Mouse (Mus musculus) CH12.LX (cell line): ENCODE data around the gene Bzw1. TPM values are rescaled to one million over a fixed set of nuclear protein-coding genes. Genes with fewer than 3 reads are reported as not detected.

ENCODE experiments used
- DNase-seq: peaks from one replicate; pipeline ENCODE4 v3.0.0-alpha.2; 2013; ENCODE audit errors: extremely low read depth
- H3K27ac ChIP-seq: 2 replicates; pipeline ENCODE4 v1.5.1; 2012; ENCODE audit warnings: low read depth, mild to moderate bottlenecking, control low read depth, moderate library complexity; ENCODE audit not compliant: insufficient read depth
- H3K27me3 ChIP-seq: replicated peaks from 2 replicates; pipeline ENCODE3; 2012; ENCODE audit warnings: inconsistent platforms
- H3K36me3 ChIP-seq, 2 experiments: replicated peaks in 1 of 2; 2 replicates each; pipeline versions ENCODE3 to v1.6.1; 2012; ENCODE audit warnings: inconsistent platforms in 1 of 2, low read length in 1 of 2, mild to moderate bottlenecking in 1 of 2, mixed read lengths in 1 of 2, moderate library complexity in 1 of 2; ENCODE audit not compliant: control insufficient read depth in 1 of 2, insufficient read depth in 1 of 2
- H3K4me1 ChIP-seq, 2 experiments: 2 replicates each; pipeline ENCODE4 v1.6.1; 2012; ENCODE audit warnings: inconsistent platforms in 1 of 2, moderate library complexity in 1 of 2; ENCODE audit not compliant: insufficient read depth in 2 of 2, control insufficient read depth in 1 of 2
- H3K4me2 ChIP-seq: 2 replicates; pipeline ENCODE4 v1.6.1; 2012; ENCODE audit warnings: low read depth, mild to moderate bottlenecking, control low read depth; ENCODE audit not compliant: poor library complexity, insufficient read depth, severe bottlenecking
- H3K4me3 ChIP-seq, 3 experiments: fragments of 150-350 bp in 1 of 3; sonication (generic) in 1 of 3; replicated peaks in 1 of 3; 2 replicates each; pipeline versions ENCODE3 to v1.5.1; 2011 to 2012; ENCODE audit warnings: low read depth in 2 of 3, low read length in 2 of 3, mild to moderate bottlenecking in 2 of 3, moderate library complexity in 2 of 3, control low read depth in 1 of 3, improper control_type of control experiment in 1 of 3, inconsistent platforms in 1 of 3, mixed read lengths in 1 of 3; ENCODE audit not compliant: poor library complexity in 1 of 3
- H3K79me2 ChIP-seq: replicated peaks from 2 replicates; pipeline ENCODE4 v1.6.1; 2012; ENCODE audit warnings: mild to moderate bottlenecking, moderate library complexity; ENCODE audit not compliant: control insufficient read depth, poor library complexity, insufficient read depth, severe bottlenecking; ENCODE audit errors: extremely low read depth
- H3K9ac ChIP-seq: 2 replicates; pipeline ENCODE4 v1.6.1; 2012; ENCODE audit warnings: low read depth, mild to moderate bottlenecking, control low read depth, moderate library complexity; ENCODE audit not compliant: insufficient read depth
- H3K9me3 ChIP-seq: replicated peaks from 2 replicates; pipeline ENCODE3; 2012; ENCODE audit warnings: low read length, inconsistent platforms, mixed read lengths
- CHD2 ChIP-seq: IDR thresholded peaks from 2 replicates; pipeline ENCODE4 v1.6.1; 2011; ENCODE audit warnings: low read length, improper control_type of control experiment
- E2F4 ChIP-seq: IDR thresholded peaks from 2 replicates; pipeline ENCODE4 v1.6.1; 2011; ENCODE audit warnings: low read depth, low read length, improper control_type of control experiment; ENCODE audit not compliant: insufficient replicate concordance
- ELF1 ChIP-seq: IDR thresholded peaks from 2 replicates; pipeline ENCODE4 v1.6.1; 2014; ENCODE audit warnings: low read depth, mild to moderate bottlenecking, inconsistent platforms, low read length, improper control_type of control experiment
- HCFC1 ChIP-seq: IDR thresholded peaks from 2 replicates; pipeline ENCODE4 v1.6.1; 2012; ENCODE audit warnings: low read depth, mild to moderate bottlenecking, inconsistent platforms, low read length, improper control_type of control experiment
- JUN ChIP-seq: IDR thresholded peaks from 2 replicates; pipeline ENCODE4 v1.6.1; 2011; ENCODE audit warnings: low read depth, mild to moderate bottlenecking, low read length, improper control_type of control experiment, moderate library complexity; ENCODE audit not compliant: insufficient read depth
- KAT2A ChIP-seq: IDR thresholded peaks from 2 replicates; pipeline ENCODE4 v1.6.1; 2012; ENCODE audit warnings: low read length, improper control_type of control experiment, inconsistent platforms; ENCODE audit not compliant: insufficient replicate concordance
- MAFK ChIP-seq: IDR thresholded peaks from 2 replicates; pipeline ENCODE4 v1.6.1; 2011; ENCODE audit warnings: low read length, improper control_type of control experiment; ENCODE audit not compliant: insufficient replicate concordance
- MAZ ChIP-seq: IDR thresholded peaks from 2 replicates; pipeline ENCODE4 v1.6.1; 2012; ENCODE audit warnings: low read depth, mild to moderate bottlenecking, inconsistent platforms, low read length, improper control_type of control experiment, moderate library complexity
- NRF1 ChIP-seq: IDR thresholded peaks from 2 replicates; pipeline ENCODE4 v1.6.1; 2014; ENCODE audit warnings: low read depth, mild to moderate bottlenecking, inconsistent platforms, low read length, improper control_type of control experiment, moderate library complexity
- RAD21 ChIP-seq: IDR thresholded peaks from 2 replicates; pipeline ENCODE4 v1.6.1; 2011; ENCODE audit warnings: low read depth, mild to moderate bottlenecking, low read length, improper control_type of control experiment, moderate library complexity
- TBP ChIP-seq: conservative IDR thresholded peaks from 2 replicates; pipeline ENCODE4 v1.6.1; 2011; ENCODE audit warnings: low read depth, low read length, improper control_type of control experiment
- TCF12 ChIP-seq: IDR thresholded peaks from 2 replicates; pipeline ENCODE4 v1.6.1; 2014; ENCODE audit warnings: low read depth, mild to moderate bottlenecking, inconsistent platforms, low read length, improper control_type of control experiment
- USF2 ChIP-seq: conservative IDR thresholded peaks from 2 replicates; pipeline ENCODE4 v1.6.1; 2011; ENCODE audit warnings: low read depth, low read length, improper control_type of control experiment
- ZC3H11A ChIP-seq: IDR thresholded peaks from 2 replicates; pipeline ENCODE4 v1.6.1; 2012; ENCODE audit warnings: low read depth, mild to moderate bottlenecking, inconsistent platforms, low read length, improper control_type of control experiment
- ZNF384 ChIP-seq: IDR thresholded peaks from 2 replicates; pipeline ENCODE4 v1.6.1; 2012; ENCODE audit warnings: low read depth, low read length, improper control_type of control experiment, inconsistent platforms
- dilution Hi-C: fragments of 300-500 bp; cut with MboI; formaldehyde crosslinking; loops from 2 replicates; pipeline ENCODE4 v1.14.3; 2020; ENCODE audit warnings: low sequenced_read_pairs; ENCODE audit not compliant: extremely low pct_unique_long_range_greater_than_20kb, extremely low pct_ligation_motif_present
- in situ Hi-C: fragments of 300-500 bp; cut with MboI; formaldehyde crosslinking; loops from 3 replicates; pipeline ENCODE4 v1.14.3; 2019; ENCODE audit warnings: low sequenced_read_pairs, low pct_ligation_motif_present, low pct_unique_long_range_greater_than_20kb, mixed read lengths
- polyA plus RNA-seq: library from polyadenylated mRNA; unstranded; fragments of >175 nt; gene quantifications from 2 replicates; pipeline ENCODE4 v1.2.1, GENCODE M21; 2012; ENCODE audit warnings: low read depth; ENCODE audit not compliant: insufficient read length
- total RNA-seq, 2 experiments: library from RNA; depleted of rRNA; stranded (reverse); fragments of 300-350 nt in 1 of 2; fragments of >200 nt in 1 of 2; gene quantifications; 2 replicates each; pipeline ENCODE4 v1.2.3; 2012 to 2014

Gene Bzw1
- total and polyA plus RNA-seq, 3 experiments, result 104 to 252 (median 225) TPM

GRCm38 (mm10) chr1:58343861-58344260 lies 48.8 kb upstream of the Bzw1 start:
- dilution Hi-C loops (no loop called here), in situ Hi-C loops (no loop called here)
- H3K9ac ChIP-seq, result no peak overlapping the region
- H3K4me2 ChIP-seq, result no peak overlapping the region; the same call in 1 of the 2 replicates
- no peaks in the 10 kb centered on the region for H3K79me2 ChIP-seq
- no peak overlapping the region for H3K4me3 ChIP-seq
- TF ChIP-seq E2F4, result no peak
- no peak for TF ChIP-seq ZNF384
- no peak for TF ChIP-seq TCF12
- TF ChIP-seq USF2, result no peak
- no peak for TF ChIP-seq JUN
- no peak for TF ChIP-seq MAZ
- no peak for TF ChIP-seq CHD2
- TF ChIP-seq ELF1, result no peak
- TF ChIP-seq KAT2A, result no peak
- no peak for TF ChIP-seq MAFK
- TF ChIP-seq NRF1, result no peak
- TF ChIP-seq RAD21, result no peak
- TF ChIP-seq TBP, result no peak
- no peak for TF ChIP-seq HCFC1
- H3K36me3 ChIP-seq, result no peaks in the 10 kb centered on the region
- H3K27ac ChIP-seq, result no peak overlapping the region
- no peak for DNase-seq
- peaks cover 0 to 7% of the 10 kb centered on the region in 2 experiments; a peak in 3 of 4 replicates for H3K4me1 ChIP-seq
- no peaks in the 10 kb centered on the region for H3K27me3 ChIP-seq
- H3K9me3 ChIP-seq, result no peaks in the 10 kb centered on the region

- Histone ChIP-seq H3K4me2 (no peak overlapping the region), H3K9me3 (no peaks in the 10 kb centered on the region), H3K4me3 (no peak overlapping the region), H3K9ac (no peak overlapping the region), H3K79me2 (no peaks in the 10 kb centered on the region), H3K4me1 (peaks cover 0 to 12% of the 10 kb centered on the region in 2 experiments; a peak in 3 of 4 replicates), H3K36me3 (no peaks in the 10 kb centered on the region), H3K27me3 (no peaks in the 10 kb centered on the region), H3K27ac (no peak overlapping the region)
- in situ Hi-C loops, result no loop called here
- dilution Hi-C loops, result no loop called here
- no peak for DNase-seq
- TF ChIP-seq MAZ, result no peak
Observed at GRCm38 (mm10) chr1:58344570-58344969, 48.1 kb upstream of the Bzw1 start.

GRCm38 (mm10) chr1:58346159-58346558 lies 46.5 kb upstream of the Bzw1 start:
- in situ Hi-C loops, result no loop called here
- TF ChIP-seq HCFC1 (no peak), USF2 (no peak), ZC3H11A (no peak), CHD2 (no peak)
- DNase-seq, result no peak
- dilution Hi-C loops, result no loop called here
- H3K4me1 ChIP-seq, result peaks cover 0 to 12% of the 10 kb centered on the region in 2 experiments; a peak in 3 of 4 replicates
- no peak overlapping the region for H3K4me3 ChIP-seq
- H3K79me2 ChIP-seq, result no peaks in the 10 kb centered on the region
- no peaks in the 10 kb centered on the region for H3K9me3 ChIP-seq
- no peak overlapping the region for H3K27ac ChIP-seq
- no peaks in the 10 kb centered on the region for H3K27me3 ChIP-seq
- H3K4me2 ChIP-seq, result peak overlapping the region; percentile 44; the same call in 1 of the 2 replicates
- H3K9ac ChIP-seq, result no peak overlapping the region
- no peaks in the 10 kb centered on the region for H3K36me3 ChIP-seq
